Mouse (Mus musculus) mouse embryonic stem cell (cell line): ENCODE measurements around the gene Slc3a2.

Source experiments
- in situ Hi-C, 2 experiments: fragments of 300-500 bp; cut with MboI; formaldehyde crosslinking; loops; 1 replicate in 1 of 2; 3 replicates in 1 of 2; pipeline ENCODE4 v1.14.3; 2019 to 2020; ENCODE audit warnings: low sequenced_read_pairs in 2 of 2, low pct_unique_long_range_greater_than_20kb in 1 of 2, mixed read lengths in 1 of 2; ENCODE audit not compliant: unreplicated experiment in 1 of 2

The Slc3a2 gene

DNA sequence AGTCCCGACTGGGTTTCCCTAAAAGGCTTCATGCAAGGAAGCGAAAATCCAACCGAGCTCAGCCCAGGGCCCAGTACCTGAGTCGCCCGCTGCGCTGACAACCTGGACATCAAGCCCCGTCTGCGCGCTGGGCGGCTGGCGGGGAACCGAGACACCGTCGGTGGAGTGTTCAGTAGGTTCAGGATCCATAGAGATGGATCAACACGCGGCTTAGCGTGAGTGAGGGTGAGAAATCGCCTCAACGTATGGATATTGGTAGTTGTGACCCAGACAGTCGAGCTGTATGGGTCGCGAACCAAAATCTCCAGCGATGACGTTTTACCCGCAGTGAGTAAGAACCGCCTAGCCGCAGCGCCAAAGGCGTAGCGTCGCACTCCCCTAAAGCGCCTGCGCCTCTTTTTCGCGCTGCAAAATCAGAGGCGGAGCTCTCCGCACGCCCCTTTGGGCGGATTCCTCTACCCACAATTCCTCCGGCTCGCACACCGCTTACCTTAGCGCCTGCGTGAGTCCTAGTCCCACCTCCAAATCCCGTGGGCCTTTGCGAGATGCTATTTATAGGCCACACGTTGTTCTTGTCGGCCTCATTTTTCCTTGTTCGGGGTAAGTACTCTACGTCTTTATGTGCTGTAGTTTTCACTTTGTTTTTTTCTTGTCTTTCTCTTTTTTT, at the start of gene Slc3a2:
Slc3a2 (minus strand) TSS at position 463 of the 667 bp plus-strand sequence.
- in situ Hi-C loops = loop anchor here in 1 of 2 experiments (25.0 kb wide), 1 partner anchor 1461 kb away; the partner anchor contains the start of gene Rcor2

DNA sequence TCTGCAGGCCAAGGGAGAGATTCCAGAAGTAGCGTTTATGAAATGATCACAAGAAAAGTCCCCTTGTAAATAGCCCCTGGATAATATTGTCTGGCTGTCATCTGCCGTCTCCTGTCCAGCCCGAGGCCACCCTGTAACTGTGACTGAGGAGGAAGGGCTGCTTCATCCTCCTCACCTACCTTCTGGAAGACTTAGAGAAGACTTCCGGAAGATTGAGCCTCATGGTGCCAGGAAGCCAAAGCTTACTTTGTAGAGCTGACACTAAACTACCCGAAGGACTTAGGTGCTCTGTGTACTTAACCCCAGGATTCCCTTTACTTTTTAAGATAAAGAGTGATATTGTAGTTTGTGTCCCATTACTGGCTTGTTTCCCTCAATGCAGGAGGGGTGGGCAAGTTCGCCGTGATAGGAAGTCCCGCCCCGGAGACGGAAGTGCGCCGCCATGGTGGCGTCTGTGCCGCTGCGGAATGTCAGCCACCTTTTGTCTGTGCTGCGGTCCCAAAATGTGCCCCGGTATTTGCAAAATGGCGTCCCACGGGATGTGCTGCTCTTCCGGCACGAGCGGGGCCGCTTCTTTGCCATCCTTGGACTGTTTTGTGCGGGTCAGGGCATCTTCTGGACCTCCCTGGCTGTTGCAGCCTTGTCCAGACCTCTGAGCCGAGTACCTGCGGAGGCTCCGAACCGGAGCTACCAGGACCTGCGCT, 47.5 kb upstream of the Slc3a2 start, which contains the start of gene Tmem223:
Tmem223 (plus strand) TSS at position 430 of the 704 bp plus-strand sequence.
- in situ Hi-C loops = no loop called here

- in situ Hi-C loops = no loop called here
These were observed 42.4 kb upstream of the Slc3a2 start for GRCm38 (mm10) chr19:8765562-8765961.

- in situ Hi-C loops = no loop called here
These were observed 40.1 kb upstream of the Slc3a2 start for GRCm38 (mm10) chr19:8763276-8763675.

DNA sequence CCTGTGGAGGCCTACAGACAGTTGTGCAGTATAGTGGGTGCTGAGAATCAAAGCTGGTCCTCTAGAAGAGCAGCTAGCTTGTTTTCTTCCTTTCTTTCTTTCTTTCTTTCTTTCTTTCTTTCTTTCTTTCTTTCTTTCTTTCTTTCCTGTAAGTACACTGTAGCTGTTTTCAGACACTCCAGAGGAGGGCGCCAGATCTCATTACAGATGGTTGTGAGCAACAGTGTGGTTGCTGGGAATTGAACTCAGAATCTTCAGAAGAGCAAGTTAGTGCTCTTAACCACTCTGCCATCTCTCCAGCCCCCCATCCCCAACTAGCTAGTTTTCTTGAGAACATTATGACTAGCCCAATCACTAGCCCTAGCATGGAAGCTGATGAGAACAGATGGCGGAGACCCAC, 37.6 kb upstream of the Slc3a2 start:
- in situ Hi-C loops = no loop called here

DNA sequence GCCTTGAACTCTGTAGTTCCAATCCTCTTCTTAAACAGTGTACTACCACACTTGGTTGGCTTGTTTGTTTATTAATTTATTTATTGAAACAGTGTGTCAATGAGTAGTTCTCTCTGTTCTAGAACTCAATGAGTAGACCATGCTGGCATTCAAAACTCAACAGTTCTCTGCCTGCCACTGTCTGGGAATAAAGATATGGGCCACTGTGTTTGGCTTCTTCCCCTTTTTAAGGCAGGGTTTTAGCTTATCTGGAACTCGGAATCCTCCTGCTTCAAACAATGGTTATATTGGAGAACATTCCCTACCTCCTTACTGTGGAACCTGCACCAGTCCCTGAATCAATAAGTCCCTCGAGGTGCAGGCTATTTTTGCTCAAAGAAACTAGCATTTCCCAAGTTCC, 35.7 kb upstream of the Slc3a2 start:
- in situ Hi-C loops = no loop called here

DNA sequence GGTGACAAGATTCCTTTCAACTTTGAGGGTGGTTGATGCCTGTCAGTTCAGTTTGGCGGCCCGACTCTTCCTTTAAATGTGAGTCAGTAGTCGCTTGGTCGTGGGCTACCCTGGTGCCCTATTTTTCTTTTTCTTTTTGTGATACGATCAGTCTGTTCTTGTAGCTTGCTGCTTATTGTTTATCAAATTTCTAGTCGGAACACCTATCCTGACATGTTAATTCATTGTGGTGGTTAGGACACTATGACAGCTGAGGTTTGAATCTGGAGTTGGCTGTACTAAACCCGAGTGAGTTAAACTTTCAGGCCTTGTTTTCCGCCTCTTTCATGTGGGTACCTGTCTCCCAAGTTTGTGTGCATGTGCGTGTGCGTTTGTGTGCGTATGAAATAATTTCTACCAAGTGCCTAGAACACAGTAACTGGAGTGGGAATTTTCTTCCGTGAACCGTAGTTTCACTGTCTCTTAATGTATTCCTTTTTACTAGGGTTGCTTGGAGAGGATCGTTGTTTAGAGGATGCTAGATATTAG, 34.4 kb upstream of the Slc3a2 start:
- in situ Hi-C loops = no loop called here

DNA sequence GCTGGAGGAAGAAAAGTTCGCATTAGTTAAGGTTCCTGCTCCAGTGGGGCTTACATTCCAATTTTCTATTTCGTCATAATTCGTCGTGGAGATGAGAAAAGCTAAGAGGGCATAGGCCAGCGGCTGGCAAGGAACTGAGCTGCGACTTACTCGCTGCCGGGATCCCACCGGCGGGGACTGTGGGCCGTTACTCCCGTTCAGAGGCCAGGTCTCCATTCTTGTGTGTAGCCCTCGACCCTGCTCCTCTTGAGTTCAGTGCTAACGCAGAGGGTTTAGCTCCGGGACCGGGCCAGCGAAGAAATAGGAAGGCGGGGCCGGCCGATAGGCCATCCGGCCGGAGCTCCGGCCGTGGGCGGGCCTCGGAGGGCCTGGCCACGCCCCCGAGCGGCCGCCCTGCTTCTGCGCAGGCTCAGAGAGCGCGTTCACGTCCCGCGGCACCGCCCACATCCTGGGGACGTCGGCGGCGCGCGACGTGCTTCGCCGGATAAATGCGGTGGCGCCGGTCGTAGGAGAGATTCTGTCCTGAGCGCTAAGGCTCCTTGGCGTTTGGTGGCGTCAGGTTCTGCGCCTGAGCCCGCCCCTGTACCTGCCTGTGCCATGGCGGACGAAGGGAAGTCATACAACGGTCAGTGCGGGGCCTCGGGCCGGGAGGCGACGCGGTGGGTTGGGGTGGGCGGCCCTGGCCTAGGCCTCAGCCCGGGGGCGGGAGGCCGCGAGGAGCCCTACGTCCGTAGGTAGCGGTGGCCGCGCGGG, 33.6 kb upstream of the Slc3a2 start, which contains the start of gene Nxf1:
Nxf1 (plus strand) TSS at position 439 of the 753 bp plus-strand sequence.
- in situ Hi-C loops = no loop called here

GRCm38 (mm10) chr19:8755652-8756051, 32.5 kb upstream of the Slc3a2 start:
- in situ Hi-C loops = no loop called here

DNA sequence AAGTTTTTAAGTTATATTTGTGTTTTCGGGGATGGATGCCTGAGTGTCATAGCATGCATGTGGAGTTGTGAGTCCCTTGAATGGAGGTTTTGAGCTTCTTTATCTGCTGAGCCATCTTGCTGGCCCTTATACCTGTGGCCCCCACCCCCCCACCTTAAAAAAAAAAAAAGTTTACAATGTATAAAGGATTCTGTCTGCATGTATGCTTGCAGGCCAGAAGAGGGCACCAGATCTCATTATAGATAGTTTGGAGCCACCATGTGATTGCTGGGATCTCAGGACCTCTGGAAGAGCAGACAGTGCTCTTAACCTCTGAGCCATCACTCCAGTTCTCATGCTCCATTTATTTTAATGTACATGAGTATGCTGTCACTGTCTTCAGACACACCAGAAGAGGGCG, 24.2 kb upstream of the Slc3a2 start:
- in situ Hi-C loops = no loop called here

DNA sequence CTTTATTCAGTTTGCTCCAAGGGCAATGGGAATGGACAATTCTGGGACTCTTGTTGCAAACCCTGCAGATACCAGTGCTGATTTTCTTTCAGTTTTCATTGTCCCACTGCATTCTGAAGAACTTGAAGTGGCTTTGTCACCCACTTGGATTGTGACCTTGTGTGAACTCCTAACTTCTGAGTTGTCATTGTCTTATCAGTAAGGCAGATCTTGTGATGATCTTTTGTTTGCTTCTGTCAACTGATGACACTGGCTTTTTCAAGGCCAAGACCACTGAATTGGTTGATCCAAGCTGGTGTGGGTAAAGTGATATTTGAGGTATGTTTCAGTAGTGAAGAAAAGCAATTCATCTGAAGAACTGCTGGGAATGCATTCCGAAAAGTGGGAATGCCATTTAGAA, 22.2 kb upstream of the Slc3a2 start:
- in situ Hi-C loops = no loop called here

- in situ Hi-C loops = no loop called here
These were observed 19.0 kb upstream of the Slc3a2 start for GRCm38 (mm10) chr19:8742176-8742575.

DNA sequence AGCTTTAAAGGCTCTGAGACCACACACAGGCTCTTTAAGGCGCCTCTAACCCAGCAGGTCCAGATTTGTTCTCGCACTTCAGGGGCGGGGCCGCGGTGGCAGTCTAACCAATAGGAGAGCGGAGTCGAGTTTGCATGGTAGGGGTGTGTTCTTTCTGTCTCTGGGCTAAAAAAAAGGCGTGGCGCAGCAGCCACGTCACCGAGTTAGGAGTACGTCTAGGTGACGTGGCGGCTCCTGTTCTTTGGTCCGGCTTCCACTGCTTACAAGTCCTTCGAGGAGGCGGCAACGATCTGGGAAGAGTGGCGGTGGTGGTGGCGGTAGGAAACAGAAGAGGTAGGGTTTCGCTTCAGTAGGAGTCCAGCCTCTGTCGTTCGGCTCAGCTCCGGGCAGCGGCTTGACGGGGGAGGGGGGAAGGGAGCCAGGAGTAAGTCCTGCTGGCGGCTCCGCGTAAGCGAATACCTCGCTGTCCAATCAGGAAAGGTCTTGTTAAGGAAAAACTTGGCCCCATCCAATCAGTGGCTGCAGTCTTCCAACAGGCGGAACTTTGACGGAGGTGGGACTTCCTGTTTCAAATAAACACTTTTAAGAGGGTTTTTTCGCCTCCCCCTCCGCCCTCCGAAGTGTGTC, 18.2 kb upstream of the Slc3a2 start, which contains the start of gene Stx5a:
Stx5a (plus strand) TSS at position 171 of the 627 bp plus-strand sequence.
- in situ Hi-C loops = no loop called here

DNA sequence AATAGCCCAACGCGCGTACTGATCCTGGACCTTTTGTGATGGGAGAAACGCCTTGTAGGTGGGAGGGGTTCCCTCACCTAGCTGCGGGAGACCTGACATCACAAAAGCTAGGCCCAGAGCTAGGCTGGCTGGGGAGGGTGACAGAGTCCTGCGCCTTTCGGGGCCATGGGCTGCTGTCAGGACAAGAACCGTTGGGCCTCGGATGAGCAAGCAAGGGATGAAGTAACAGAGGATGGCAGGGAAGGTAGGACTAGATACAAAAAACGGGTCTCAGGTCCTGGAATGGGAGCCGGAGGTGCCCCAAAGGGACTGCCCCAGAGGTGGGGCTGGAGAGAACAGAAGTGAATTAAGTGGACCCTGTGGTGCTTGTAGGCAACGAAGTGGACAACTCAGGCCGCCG, 17.4 kb upstream of the Slc3a2 start, which contains the start of gene 1700092M07Rik:
1700092M07Rik (plus strand) TSS at position 116 of the 400 bp plus-strand sequence.
- in situ Hi-C loops = no loop called here

DNA sequence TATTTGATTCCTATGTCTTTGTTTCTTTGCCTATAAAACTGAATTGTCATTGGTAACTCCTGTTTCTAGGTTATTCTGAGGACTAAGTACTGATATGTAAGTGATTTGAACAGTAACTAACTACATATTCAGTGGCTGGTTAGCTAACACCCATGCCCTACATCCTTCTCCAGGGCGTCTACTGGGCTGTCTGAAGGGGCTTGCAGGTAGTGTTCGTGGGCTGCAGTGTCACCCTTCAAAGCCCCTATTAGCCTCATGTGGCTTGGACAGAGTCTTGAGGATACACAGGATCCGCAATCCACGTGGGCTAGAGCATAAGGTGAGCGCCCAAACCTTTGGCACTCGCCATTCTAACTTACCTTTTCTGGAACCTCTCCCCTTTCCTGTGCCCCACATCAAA, 16.5 kb upstream of the Slc3a2 start:
- in situ Hi-C loops = no loop called here

GRCm38 (mm10) chr19:8738911-8739310, 15.7 kb upstream of the Slc3a2 start:
- in situ Hi-C loops = no loop called here

- in situ Hi-C loops = no loop called here
These were observed 12.9 kb upstream of the Slc3a2 start for GRCm38 (mm10) chr19:8736160-8736467.

DNA sequence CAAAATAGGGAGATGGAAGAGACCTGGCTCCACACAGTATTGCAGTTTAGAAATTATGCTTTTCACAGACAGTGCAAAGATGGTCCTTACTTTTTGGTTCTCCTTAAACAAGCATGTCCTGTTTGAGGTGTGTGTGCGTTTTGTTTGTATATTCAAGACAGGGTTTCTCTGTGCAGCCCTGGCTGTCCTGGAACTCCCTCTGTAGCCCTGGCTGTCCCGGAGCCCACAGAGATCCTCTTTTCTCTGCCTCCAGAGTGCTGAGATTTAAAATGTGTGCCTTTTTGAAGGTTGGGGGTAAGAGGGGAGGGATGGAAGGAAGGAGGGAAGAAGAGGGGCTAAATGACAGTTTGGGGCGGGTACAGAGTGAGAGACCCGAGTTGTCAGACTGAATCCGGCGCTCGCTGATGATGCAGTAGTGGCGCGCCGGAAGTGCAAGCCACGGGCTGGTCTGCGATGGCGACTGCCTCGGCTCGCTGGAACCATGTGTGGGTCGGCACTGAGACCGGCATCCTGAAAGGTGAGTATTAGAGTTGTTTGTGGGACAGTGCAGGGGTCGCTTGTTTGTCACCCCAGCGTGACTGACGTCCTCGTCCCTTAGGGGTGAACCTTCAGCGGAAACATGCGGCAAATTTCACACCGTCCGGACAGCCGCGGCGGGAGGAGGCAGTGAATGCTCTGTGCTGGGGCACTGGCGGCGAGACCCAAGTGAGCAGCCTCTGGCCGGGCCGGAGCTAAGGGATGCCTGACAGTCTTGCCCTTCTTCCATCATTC, 12.4 kb upstream of the Slc3a2 start, which contains the start of gene Wdr74:
Wdr74 (plus strand) TSS at position 439 of the 771 bp plus-strand sequence.
- in situ Hi-C loops = no loop called here
